Mouse (Mus musculus): ENCODE data around the gene Stmn3. TPM values are rescaled to one million over a fixed set of nuclear protein-coding genes. Genes with fewer than 3 reads are reported as not detected.

Stmn3 gene
- polyA plus RNA-seq, 1 experiment from 2014 or later: 0.84 TPM

DNA sequence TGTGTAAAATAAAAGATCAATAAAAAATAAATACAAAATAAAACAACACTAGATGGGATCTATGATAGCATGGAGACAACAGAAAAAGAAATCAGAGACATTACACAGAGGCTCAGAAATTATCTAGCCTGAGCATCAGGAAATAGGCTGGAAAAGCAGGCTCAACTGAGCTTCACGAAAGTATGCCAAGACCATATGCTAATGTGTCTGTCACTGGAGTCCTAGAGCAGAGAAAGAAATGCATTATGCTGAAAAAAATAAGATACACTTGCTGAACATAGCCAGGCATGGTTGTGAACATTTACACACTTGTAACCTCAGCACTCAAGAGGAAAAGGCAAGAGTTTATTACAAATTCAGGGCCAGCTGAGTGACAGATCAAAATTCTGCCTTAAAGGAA lies 34.3 kb downstream of the Stmn3 start:
- WGBS: 91% methylated on average over 1 of the region's 1 CpGs
- no peaks in the 10 kb centered on the region for H3K27me3 ChIP-seq
- no peak for ATAC-seq (ENCODE audit: low FRiP score, low read depth)
- H3K27ac ChIP-seq: no peak overlapping the region
- no peak overlapping the region for H3K4me3 ChIP-seq
- H3K4me1 ChIP-seq: no peaks in the 10 kb centered on the region
- no peak overlapping the region for H3K4me2 ChIP-seq (replicated peaks)
- H3K36me3 ChIP-seq: peaks cover 62% of the 10 kb centered on the region
- no peak overlapping the region for H3K9ac ChIP-seq
- H3K9me3 ChIP-seq: no peaks in the 10 kb centered on the region

DNA sequence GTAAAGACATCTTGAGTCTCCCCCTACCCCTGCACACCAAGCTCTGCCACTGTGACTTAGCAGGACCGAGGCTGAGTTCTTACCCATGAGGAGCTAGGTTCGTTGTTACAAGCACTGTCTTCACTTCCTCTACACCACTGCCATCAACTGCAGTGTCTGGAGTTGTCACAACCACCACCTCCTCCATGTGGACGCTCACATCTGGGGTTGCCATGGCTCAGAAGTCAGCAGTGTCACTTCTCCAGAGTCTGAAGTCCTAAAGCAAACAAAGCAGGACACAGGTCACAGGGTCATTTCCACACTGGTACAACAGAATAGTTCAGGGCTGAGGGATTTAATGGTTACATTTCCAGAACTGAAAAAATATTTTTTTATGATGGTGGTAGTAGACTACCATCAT lies 36.4 kb downstream of the Stmn3 start:
- no peak for ATAC-seq (ENCODE audit: low FRiP score, low read depth)
- H3K27me3 ChIP-seq: no peaks in the 10 kb centered on the region
- H3K27ac ChIP-seq: no peak overlapping the region
- no peak overlapping the region for H3K4me3 ChIP-seq
- H3K9me3 ChIP-seq: no peaks in the 10 kb centered on the region
- WGBS: 91% methylated on average over 3 of the region's 3 CpGs
- H3K9ac ChIP-seq: no peak overlapping the region
- H3K36me3 ChIP-seq: peaks cover 66% of the 10 kb centered on the region
- no peaks in the 10 kb centered on the region for H3K4me1 ChIP-seq
- H3K4me2 ChIP-seq (replicated peaks): no peak overlapping the region

DNA sequence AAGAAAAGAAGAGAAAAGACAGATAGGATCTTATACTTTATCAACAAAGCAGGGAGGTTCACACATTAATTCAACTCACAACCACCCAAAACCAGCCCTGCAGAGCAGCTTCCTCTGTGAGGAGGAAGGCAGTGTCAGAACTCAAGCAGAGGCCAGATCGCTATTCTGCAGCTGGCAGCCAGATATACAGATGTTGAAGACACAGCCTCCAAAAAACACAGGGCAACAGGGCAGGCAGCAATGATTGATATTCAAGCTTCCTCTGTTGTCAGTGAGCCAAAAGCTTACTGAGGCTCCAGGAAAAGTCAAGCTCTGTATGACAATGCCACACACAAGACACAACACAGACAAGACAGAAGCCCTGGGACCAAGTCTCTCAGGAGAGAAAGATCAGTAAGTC lies 37.5 kb downstream of the Stmn3 start:
- H3K27ac ChIP-seq: no peak overlapping the region
- H3K4me1 ChIP-seq: no peaks in the 10 kb centered on the region
- no peaks in the 10 kb centered on the region for H3K9me3 ChIP-seq
- no peaks in the 10 kb centered on the region for H3K27me3 ChIP-seq
- WGBS: 88% methylated on average over 1 of the region's 1 CpGs
- H3K4me2 ChIP-seq (replicated peaks): no peak overlapping the region
- H3K36me3 ChIP-seq: peaks cover 68% of the 10 kb centered on the region
- no peak overlapping the region for H3K9ac ChIP-seq
- no peak for ATAC-seq (ENCODE audit: low FRiP score, low read depth)
- H3K4me3 ChIP-seq: no peak overlapping the region

DNA sequence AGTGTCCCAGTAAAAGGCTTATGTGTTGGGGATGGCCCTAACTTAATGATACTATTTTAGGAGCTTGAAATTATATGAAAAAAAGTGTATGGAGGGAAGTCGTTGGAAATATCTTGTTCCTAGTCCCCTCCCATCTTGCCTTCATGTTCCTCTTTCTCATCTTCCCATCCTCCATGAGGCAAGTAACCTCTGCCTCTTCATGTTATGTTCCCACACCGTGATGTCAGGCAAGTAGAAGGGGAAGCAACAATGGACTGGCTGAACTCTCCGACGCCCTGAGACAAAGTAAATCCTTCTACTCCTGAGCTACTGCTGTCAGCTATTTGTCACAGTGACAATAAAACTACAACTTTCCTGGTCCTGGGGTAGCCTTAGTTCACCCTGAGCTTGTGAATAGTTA lies 39.7 kb downstream of the Stmn3 start:
- no peak for ATAC-seq (ENCODE audit: low FRiP score, low read depth)
- Histone ChIP-seq H3K36me3 (peaks cover 84% of the 10 kb centered on the region), H3K9me3 (no peaks in the 10 kb centered on the region), H3K4me3 (no peak overlapping the region), H3K4me1 (no peaks in the 10 kb centered on the region), H3K27ac (no peak overlapping the region), H3K27me3 (no peaks in the 10 kb centered on the region), H3K4me2 (replicated peaks) (no peak overlapping the region), H3K9ac (no peak overlapping the region)
- 87% methylated on average over 4 of the region's 4 CpGs for WGBS

DNA sequence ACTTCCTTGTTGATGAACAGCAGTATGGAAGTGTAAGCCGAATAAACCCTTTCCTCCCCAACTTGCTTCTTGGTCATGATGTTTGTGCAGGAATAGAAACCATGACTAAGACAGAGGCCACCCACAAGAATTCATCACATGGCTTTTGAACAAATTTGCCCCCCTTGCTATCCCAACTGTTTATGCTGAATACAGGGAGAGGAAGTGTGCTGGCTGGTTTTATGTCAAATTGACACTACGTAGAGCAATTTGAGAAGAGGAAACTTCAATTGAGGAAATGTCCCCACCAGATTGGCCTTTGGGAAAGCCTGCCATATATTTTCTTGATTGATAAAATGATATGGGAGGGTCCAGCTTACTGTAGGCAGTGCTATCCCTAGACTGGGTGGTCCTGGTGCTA lies 40.5 kb downstream of the Stmn3 start:
- WGBS: 91% methylated on average over 2 of the region's 2 CpGs
- H3K27ac ChIP-seq: no peak overlapping the region
- H3K4me3 ChIP-seq: no peak overlapping the region
- no peak overlapping the region for H3K4me2 ChIP-seq (replicated peaks)
- ATAC-seq (ENCODE audit: low FRiP score, low read depth): no peak
- peaks cover 81% of the 10 kb centered on the region for H3K36me3 ChIP-seq
- no peak overlapping the region for H3K9ac ChIP-seq
- H3K9me3 ChIP-seq: no peaks in the 10 kb centered on the region
- no peaks in the 10 kb centered on the region for H3K27me3 ChIP-seq
- no peaks in the 10 kb centered on the region for H3K4me1 ChIP-seq

DNA sequence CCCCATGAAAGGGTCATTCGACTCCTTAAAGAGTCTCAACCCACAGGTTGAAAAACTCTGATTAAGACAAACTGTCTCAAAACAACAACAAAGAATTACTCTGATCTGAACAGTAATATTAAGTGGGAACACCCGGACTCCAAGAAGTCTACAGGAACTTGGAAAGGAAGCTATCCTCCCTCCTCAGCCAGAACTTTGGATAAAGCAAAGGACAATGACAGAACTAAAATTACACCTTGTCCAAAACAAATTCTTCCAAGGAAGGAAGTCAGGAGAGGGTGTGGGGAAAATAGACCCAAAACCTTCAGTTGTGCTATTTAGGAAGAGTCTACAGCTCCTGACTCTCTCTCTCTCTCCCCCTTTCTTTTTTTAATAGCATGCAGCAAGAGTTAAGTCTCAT lies 42.2 kb downstream of the Stmn3 start:
- no peak for ATAC-seq (ENCODE audit: low FRiP score, low read depth)
- Histone ChIP-seq H3K27ac (no peak overlapping the region), H3K4me3 (no peak overlapping the region), H3K27me3 (no peaks in the 10 kb centered on the region), H3K4me2 (replicated peaks) (no peak overlapping the region), H3K9me3 (no peaks in the 10 kb centered on the region), H3K9ac (no peak overlapping the region), H3K4me1 (no peaks in the 10 kb centered on the region), H3K36me3 (peaks cover 75% of the 10 kb centered on the region)
- 94% methylated on average over 2 of the region's 2 CpGs for WGBS

DNA sequence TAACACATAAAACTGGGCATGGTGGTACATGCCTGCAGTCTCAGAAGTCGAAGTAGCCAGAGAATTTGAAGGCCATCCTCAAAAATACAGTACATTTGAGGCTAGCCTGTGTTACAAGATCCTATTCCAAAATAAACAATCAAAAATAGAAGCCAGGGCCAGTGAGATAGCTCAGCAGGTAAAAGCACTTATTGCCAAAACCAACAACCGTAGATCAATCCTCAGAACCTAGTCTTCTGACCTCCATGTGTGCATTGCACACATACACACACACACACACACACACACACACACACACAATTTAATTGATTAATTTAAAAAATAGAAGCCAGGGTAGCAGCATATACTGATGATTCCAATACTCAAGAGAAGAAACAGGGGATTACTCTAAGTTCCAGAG lies 47.5 kb downstream of the Stmn3 start:
- peaks cover 79% of the 10 kb centered on the region for H3K36me3 ChIP-seq

More for the DNA sequence above, 47.5 kb downstream of the Stmn3 start:
- H3K9me3 ChIP-seq: no peaks in the 10 kb centered on the region
- no peak overlapping the region for H3K9ac ChIP-seq
- H3K27me3 ChIP-seq: no peaks in the 10 kb centered on the region
- WGBS: 93% methylated on average over 2 of the region's 2 CpGs
- ATAC-seq (ENCODE audit: low FRiP score, low read depth): no peak
- H3K4me3 ChIP-seq: no peak overlapping the region
- H3K4me2 ChIP-seq (replicated peaks): no peak overlapping the region
- H3K4me1 ChIP-seq: no peaks in the 10 kb centered on the region
- no peak overlapping the region for H3K27ac ChIP-seq

Other genes with a start within 250 kb of the Stmn3 start
- gene Kcnq2, start 179.2 kb downstream of the Stmn3 start, polyA plus RNA-seq (2015; fragmentation: Nextera tagmentation; extraction: Ambion mirVana): 0.29 and 0.34 TPM in 2 replicates
- not detected in 2 replicates for gene Eef1a2, start 157.5 kb downstream of the Stmn3 start, polyA plus RNA-seq (2015; fragmentation: Nextera tagmentation; extraction: Ambion mirVana)
- gene Ppdpf, start 127.3 kb downstream of the Stmn3 start, polyA plus RNA-seq (2015; fragmentation: Nextera tagmentation; extraction: Ambion mirVana): 352 and 375 TPM in 2 replicates
- not detected in 2 replicates for gene Ptk6, start 111.7 kb downstream of the Stmn3 start, polyA plus RNA-seq (2015; fragmentation: Nextera tagmentation; extraction: Ambion mirVana)
- 0.15 and 0.19 TPM in 2 replicates for gene Srms, start 101.3 kb downstream of the Stmn3 start, polyA plus RNA-seq (2015; fragmentation: Nextera tagmentation; extraction: Ambion mirVana)
- gene Fndc11, start 94.5 kb downstream of the Stmn3 start, polyA plus RNA-seq (2015; fragmentation: Nextera tagmentation; extraction: Ambion mirVana): 0.17 and 0.42 TPM in 2 replicates
- gene Helz2, start 72.5 kb downstream of the Stmn3 start, polyA plus RNA-seq (2015; fragmentation: Nextera tagmentation; extraction: Ambion mirVana): 1.6 and 1.8 TPM in 2 replicates
- gene Gmeb2, start 26.5 kb downstream of the Stmn3 start, polyA plus RNA-seq (2015; fragmentation: Nextera tagmentation; extraction: Ambion mirVana): 16.5 and 17.8 TPM in 2 replicates
- 43.2 and 48.8 TPM in 2 replicates for gene Rtel1, start 5.2 kb upstream of the Stmn3 start, polyA plus RNA-seq (2015; fragmentation: Nextera tagmentation; extraction: Ambion mirVana)
- 43.9 and 49.5 TPM in 2 replicates for gene Zgpat, start 50.4 kb upstream of the Stmn3 start, polyA plus RNA-seq (2015; fragmentation: Nextera tagmentation; extraction: Ambion mirVana)
- 77.1 and 79.2 TPM in 2 replicates for gene Arfrp1, start 50.9 kb upstream of the Stmn3 start, polyA plus RNA-seq (2015; fragmentation: Nextera tagmentation; extraction: Ambion mirVana)
- 26.5 and 28.1 TPM in 2 replicates for gene Lime1, start 65.6 kb upstream of the Stmn3 start, polyA plus RNA-seq (2015; fragmentation: Nextera tagmentation; extraction: Ambion mirVana)
- 5.7 and 6.1 TPM in 2 replicates for gene Zbtb46, start 144.9 kb upstream of the Stmn3 start, polyA plus RNA-seq (2015; fragmentation: Nextera tagmentation; extraction: Ambion mirVana)
- gene Abhd16b, start 178.7 kb upstream of the Stmn3 start, polyA plus RNA-seq (2015; fragmentation: Nextera tagmentation; extraction: Ambion mirVana): 0.08 and 0.18 TPM in 2 replicates
- 162 and 169 TPM in 2 replicates for gene Tpd52l2, start 182.6 kb upstream of the Stmn3 start, polyA plus RNA-seq (2015; fragmentation: Nextera tagmentation; extraction: Ambion mirVana)
- 101 and 102 TPM in 2 replicates for gene Dnajc5, start 206.0 kb upstream of the Stmn3 start, polyA plus RNA-seq (2015; fragmentation: Nextera tagmentation; extraction: Ambion mirVana)